Mouse (Mus musculus): ENCODE results near the gene Pdk2. TPM values are rescaled to one million over a fixed set of nuclear protein-coding genes. Genes with fewer than 3 reads are reported as not detected.

Pdk2 gene
- polyA plus RNA-seq, 1 experiment from 2014 or later: 26.4 TPM

DNA sequence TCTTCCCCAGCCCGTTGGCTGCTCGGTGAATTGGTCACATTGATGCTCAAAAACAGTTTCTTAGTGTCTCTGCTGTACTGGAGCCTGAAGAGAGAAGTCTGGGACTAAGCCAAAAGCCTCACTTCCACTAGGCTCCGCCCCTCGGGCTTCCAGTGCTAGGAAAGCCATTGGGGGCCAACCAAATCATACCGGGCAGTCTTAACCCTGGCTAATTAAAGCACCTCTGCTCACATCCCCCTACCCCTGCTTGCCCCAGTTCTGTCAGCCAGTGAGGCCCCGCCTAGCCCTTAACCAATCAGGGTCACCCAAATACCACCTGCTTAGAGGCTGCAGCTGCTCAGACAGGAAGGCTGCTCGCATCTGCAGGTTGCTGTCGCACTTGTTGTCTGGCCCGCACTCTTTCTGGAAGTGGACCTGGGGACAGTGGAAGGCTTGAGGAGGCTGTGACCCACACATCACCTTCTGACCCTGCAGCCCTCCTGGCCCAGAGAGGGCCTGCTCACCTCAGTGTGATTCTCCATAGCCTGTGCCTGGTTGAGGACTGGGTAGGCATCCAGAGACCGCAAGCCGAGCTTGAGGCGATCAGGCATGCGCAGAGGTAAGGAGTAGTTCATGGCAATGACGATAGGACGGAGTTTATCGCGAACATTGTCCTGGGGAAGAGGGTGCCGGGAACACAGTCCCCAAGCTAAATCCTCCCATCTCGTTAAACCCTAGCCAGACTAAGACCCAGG is 15.8 kb upstream of the Pdk2 start:
- H3K36me3 ChIP-seq: no peaks in the 10 kb centered on the region
- H3K9ac ChIP-seq (replicated peaks): no peak overlapping the region

DNA sequence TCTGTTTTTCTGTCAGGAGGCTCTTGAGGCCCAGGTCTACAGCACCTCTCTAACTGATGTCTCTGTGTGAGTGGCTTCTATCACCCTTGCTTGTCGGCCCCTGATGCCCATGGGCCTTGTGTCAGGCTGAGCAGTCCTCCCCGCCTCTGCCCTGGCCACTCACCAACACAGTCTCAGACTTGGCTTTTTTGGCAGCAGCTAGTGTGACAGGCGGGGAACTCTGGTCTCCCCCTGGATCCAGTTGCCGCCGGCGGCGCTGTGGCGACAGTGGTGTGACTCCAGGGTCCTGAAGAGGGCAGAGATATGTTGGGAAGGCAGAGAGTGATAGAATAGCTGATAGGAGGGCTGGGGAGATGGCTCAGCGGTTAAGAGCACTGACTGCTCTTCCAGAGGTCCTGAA is 11.9 kb upstream of the Pdk2 start:
- WGBS: 87% methylated on average over 9 of the region's 9 CpGs
- Histone ChIP-seq H3K4me1 (peaks cover 9% of the 10 kb centered on the region), H3K4me3 (no peak overlapping the region), H3K9ac (replicated peaks) (no peak overlapping the region), H3K27me3 (peaks cover 2% of the 10 kb centered on the region; the same call in 1 of the 2 replicates), H3K36me3 (no peaks in the 10 kb centered on the region), H3K27ac (replicated peaks) (no peak overlapping the region), H3K4me2 (replicated peaks) (no peak overlapping the region), H3K9me3 (no peaks in the 10 kb centered on the region)
- ATAC-seq (replicated peaks): no peak

More for the DNA sequence above, 15.8 kb upstream of the Pdk2 start:
- ATAC-seq (replicated peaks): 0 out of 2 replicates have a peak, but pooled peaks have one; percentile 41
- no peak overlapping the region for H3K27ac ChIP-seq (replicated peaks)
- H3K27me3 ChIP-seq: peaks cover 3% of the 10 kb centered on the region; the same call in 1 of the 2 replicates
- peaks cover 9% of the 10 kb centered on the region for H3K4me1 ChIP-seq
- H3K9me3 ChIP-seq: no peaks in the 10 kb centered on the region
- H3K4me2 ChIP-seq (replicated peaks): peak overlapping the region; percentile 34
- 8% methylated on average over 19 of the region's 19 CpGs for WGBS
- H3K4me3 ChIP-seq: peak overlapping the region; percentile 19

- WGBS: 57% methylated on average over 9 of the region's 9 CpGs
- Histone ChIP-seq H3K36me3 (no peaks in the 10 kb centered on the region), H3K4me3 (no peak overlapping the region), H3K4me2 (replicated peaks) (no peak overlapping the region), H3K27ac (replicated peaks) (no peak overlapping the region), H3K9ac (replicated peaks) (no peak overlapping the region), H3K4me1 (no peaks in the 10 kb centered on the region; the same call in 1 of the 2 replicates), H3K9me3 (no peaks in the 10 kb centered on the region), H3K27me3 (no peaks in the 10 kb centered on the region)
- peak; percentile 17; the same call in 1 of the 2 replicates for ATAC-seq (replicated peaks)
These were observed 6.0 kb upstream of the Pdk2 start for GRCm38 (mm10) chr11:95046980-95047680.

DNA sequence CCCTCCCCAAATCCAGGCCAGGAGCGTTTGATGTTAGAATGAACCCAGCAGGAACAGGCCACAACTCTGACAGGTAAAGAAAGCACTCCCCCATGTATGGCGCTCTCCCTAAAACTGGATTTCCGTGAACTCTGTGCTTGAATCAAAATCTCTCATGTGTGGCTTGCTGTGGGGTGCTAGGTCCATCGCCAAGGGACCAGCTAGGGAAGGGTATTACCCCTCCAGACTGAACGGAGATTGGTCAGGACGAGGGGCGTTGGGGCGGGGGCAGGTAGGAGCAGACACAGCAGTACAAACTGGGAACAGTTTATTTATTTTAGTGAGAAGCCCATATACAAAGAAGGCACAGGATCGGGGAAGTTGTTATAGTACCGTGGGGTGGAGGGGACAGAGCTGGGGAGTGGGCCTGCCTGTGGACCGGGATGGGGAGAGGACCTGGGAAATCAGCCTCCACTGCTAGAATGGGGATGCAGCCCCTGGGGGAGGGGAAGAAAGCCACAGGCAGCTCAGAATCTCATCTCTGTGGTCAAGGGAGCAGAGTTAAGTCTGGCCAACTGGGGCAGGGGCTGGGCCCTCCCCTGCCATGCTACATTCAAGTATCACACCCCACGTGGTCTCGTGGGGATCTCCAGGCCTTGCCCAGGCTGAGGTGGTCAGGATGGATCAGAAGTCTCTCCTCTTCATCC is 3.2 kb upstream of the Pdk2 start:
- Histone ChIP-seq H3K4me1 (peaks cover 19% of the 10 kb centered on the region), H3K9me3 (no peaks in the 10 kb centered on the region), H3K27me3 (no peaks in the 10 kb centered on the region), H3K4me3 (no peak overlapping the region), H3K27ac (replicated peaks) (no peak overlapping the region), H3K36me3 (no peaks in the 10 kb centered on the region), H3K9ac (replicated peaks) (no peak overlapping the region), H3K4me2 (replicated peaks) (no peak overlapping the region)
- ATAC-seq (replicated peaks): no peak
- 49% methylated on average over 13 of the region's 13 CpGs for WGBS

GRCm38 (mm10) chr11:95043608-95044007 is 2.5 kb upstream of the Pdk2 start:
- Histone ChIP-seq H3K4me2 (replicated peaks) (no peak overlapping the region), H3K4me1 (peaks cover 19% of the 10 kb centered on the region), H3K36me3 (no peaks in the 10 kb centered on the region), H3K4me3 (no peak overlapping the region), H3K27me3 (no peaks in the 10 kb centered on the region), H3K27ac (replicated peaks) (no peak overlapping the region), H3K9ac (replicated peaks) (no peak overlapping the region), H3K9me3 (no peaks in the 10 kb centered on the region)
- WGBS: 56% methylated on average over 7 of the region's 7 CpGs
- ATAC-seq (replicated peaks): no peak

- Histone ChIP-seq H3K9ac (replicated peaks) (no peak overlapping the region), H3K9me3 (no peaks in the 10 kb centered on the region), H3K4me1 (peaks cover 19% of the 10 kb centered on the region), H3K4me3 (no peak overlapping the region), H3K4me2 (replicated peaks) (no peak overlapping the region), H3K27ac (replicated peaks) (no peak overlapping the region), H3K27me3 (no peaks in the 10 kb centered on the region), H3K36me3 (no peaks in the 10 kb centered on the region)
- 90% methylated on average over 4 of the region's 4 CpGs for WGBS
- no peak for ATAC-seq (replicated peaks)
These were observed 1.9 kb upstream of the Pdk2 start for GRCm38 (mm10) chr11:95043060-95043459.

DNA sequence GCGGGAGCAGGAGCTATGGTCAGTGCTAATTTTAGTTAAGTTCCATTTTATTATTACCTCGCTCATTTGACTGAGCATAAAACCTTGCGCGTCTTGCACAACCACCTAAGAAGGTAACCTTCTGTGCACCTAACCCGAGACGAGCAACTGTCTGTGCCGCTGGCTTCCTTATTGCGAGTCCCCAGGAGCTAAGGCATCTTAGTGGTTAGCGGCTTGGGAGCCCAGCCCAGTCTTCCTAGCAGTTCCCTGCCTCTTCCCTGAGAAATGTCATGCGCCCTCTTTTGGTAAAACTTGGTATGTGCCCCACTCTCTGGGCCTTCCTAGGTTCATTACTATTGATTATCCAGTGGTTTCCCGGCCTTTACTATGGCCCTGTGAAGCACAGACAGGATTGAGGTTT is 942 bp upstream of the Pdk2 start:
- peak overlapping the region; percentile 44 for H3K27ac ChIP-seq (replicated peaks)
- peak overlapping the region; percentile 86 for H3K4me3 ChIP-seq
- H3K27me3 ChIP-seq: no peaks in the 10 kb centered on the region
- H3K4me2 ChIP-seq (replicated peaks): peak overlapping the region; percentile 91
- WGBS: 1% methylated on average over 11 of the region's 11 CpGs
- H3K36me3 ChIP-seq: no peaks in the 10 kb centered on the region
- no peaks in the 10 kb centered on the region for H3K9me3 ChIP-seq
- peak overlapping the region; percentile 26 for H3K9ac ChIP-seq (replicated peaks)
- ATAC-seq (replicated peaks): peak; percentile 23
- peaks cover 21% of the 10 kb centered on the region for H3K4me1 ChIP-seq

DNA sequence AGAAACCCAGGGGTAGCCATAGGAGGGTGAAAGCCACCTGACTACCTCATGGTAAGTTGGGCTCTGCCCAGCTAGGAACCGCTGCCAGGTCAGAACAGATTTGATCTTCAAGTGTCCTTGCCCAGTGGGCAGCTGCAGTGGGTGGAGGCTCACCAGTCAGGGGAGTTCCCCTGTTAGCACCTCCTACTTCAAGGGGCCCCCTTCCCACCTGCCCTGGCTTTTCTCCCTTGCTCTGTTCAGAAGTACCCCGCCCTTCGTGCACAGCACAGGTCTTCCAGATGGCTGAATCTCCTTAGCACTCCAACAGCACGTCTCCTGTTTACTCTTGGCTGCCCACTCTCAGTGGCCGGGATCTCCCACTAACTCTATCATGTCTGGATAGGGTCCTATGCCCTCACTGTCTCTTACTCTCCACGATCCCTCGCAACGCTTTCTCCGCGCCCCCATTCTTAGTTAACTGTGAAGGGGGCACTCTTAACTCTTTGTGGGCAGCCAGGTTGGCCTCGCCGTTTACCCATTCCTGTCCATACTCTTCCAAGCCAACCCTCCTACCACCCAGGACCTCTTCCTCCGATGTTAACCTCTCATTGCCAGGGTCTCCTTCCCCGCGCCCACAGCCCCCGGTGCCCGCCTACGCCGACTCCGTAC is 539 bp downstream of the Pdk2 start:
- Histone ChIP-seq H3K27ac (replicated peaks) (peak overlapping the region; percentile 79), H3K4me1 (peaks cover 28% of the 10 kb centered on the region), H3K36me3 (no peaks in the 10 kb centered on the region), H3K9me3 (no peaks in the 10 kb centered on the region), H3K9ac (replicated peaks) (peak overlapping the region; percentile 64), H3K4me2 (replicated peaks) (peak overlapping the region; percentile 91), H3K4me3 (peak overlapping the region; percentile 86), H3K27me3 (no peaks in the 10 kb centered on the region)
- peak; percentile 9 for ATAC-seq (replicated peaks)
- WGBS: under 1% methylated on average over 20 of the region's 20 CpGs

DNA sequence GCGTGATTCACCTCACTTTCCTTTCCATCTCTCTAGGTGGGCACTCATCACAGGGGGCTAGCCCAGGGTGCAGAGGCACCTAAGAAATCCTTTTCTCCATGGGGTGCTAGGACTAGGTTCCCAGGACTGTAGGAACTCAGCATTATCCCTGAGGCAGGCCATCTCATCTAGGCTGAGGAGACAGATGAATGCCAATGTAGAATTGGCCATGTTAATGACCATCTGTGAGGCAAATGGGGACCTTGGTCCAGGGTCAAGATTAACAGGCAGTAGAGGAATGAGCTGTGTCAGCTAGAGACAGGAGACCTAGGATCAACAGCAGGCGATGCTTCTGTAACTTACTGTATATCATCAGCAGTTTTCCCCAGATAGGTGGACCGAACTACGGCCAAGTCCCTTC is 1.4 kb downstream of the Pdk2 start:
- Histone ChIP-seq H3K4me3 (no peak overlapping the region), H3K4me1 (peaks cover 28% of the 10 kb centered on the region), H3K4me2 (replicated peaks) (peak overlapping the region; percentile 91; the same call in 1 of the 2 replicates), H3K27ac (replicated peaks) (no peak overlapping the region), H3K27me3 (no peaks in the 10 kb centered on the region), H3K9ac (replicated peaks) (no peak overlapping the region), H3K9me3 (no peaks in the 10 kb centered on the region), H3K36me3 (no peaks in the 10 kb centered on the region)
- no peak for ATAC-seq (replicated peaks)
- 88% methylated on average over 4 of the region's 4 CpGs for WGBS

DNA sequence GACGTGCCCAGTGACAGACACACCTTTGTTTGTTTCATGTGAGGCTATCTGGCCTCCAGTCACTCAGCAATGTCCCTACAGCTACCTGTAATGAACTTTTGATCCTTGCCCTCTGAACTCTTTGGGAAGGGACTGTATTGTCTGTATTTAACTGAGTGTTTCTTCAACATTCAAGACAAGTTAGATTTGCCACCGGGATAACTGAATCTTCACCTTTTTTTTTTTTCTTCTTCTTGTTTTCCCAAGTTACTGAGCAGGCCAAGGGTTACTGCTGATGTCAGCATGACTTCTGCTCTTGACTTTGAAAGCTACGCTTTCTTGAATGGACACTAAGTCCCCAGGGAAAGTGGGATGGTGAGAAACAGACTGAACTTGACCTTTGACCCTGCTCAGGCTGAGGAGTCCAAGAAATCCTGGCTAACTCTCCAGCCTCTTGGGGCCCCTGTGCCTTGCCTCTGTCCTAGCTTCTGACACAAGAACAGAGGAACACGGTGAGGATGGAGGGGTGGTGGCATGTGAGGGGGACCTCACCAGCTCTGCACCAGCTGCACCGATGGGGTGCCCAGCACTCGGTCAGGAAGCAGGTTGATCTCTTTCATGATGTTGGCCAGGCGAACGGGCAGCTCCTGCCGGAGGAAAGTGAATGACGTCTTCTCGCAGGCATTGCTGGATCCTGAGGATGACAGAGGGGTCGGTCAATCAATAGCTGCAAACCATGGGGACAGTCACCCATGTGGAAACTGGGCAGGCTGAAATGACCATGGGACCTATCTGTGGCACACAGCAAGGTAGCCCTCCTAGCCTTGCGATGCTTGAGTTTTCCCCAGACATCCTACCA is 2.1 kb downstream of the Pdk2 start:
- Histone ChIP-seq H3K9me3 (no peaks in the 10 kb centered on the region), H3K27me3 (no peaks in the 10 kb centered on the region), H3K4me2 (replicated peaks) (no peak overlapping the region), H3K4me1 (peaks cover 28% of the 10 kb centered on the region), H3K27ac (replicated peaks) (no peak overlapping the region), H3K36me3 (no peaks in the 10 kb centered on the region), H3K4me3 (no peak overlapping the region), H3K9ac (replicated peaks) (no peak overlapping the region)
- no peak for ATAC-seq (replicated peaks)
- 83% methylated on average over 13 of the region's 13 CpGs for WGBS

DNA sequence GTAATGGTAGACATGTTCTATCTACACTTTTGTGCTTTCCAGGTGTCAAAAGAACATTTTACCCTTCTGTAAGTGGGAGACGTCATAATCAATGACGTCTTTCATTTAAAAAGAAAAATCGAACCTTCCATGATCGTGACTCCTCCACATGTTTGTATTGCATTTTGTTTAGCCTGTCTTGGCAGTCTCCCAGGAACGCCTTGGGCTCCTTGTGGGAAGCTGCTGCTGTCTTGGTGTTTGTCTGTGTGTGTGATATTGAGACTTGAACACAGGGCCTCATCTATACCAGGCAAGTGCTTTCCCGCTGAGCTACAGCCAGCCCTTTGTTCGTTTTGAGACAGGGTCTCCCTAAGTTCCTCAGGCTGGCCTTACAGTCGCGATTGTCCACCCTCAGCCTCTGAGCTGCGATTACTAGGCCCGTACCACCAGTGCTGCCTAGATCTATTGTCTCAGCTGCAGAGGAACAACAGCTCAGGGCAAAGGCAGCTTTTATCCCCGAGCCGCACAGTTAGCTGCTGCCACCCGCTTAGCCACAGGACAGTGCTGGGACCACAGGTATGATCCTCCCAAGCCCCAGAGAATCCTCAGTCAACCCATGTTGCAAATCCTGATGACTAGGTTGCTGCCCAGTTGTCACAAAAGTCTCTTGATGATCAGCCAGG is 2.9 kb downstream of the Pdk2 start:
- WGBS: 60% methylated on average over 14 of the region's 14 CpGs
- no peaks in the 10 kb centered on the region for H3K9me3 ChIP-seq

More for the DNA sequence above, 2.9 kb downstream of the Pdk2 start:
- no peak overlapping the region for H3K9ac ChIP-seq (replicated peaks)
- H3K4me1 ChIP-seq: peaks cover 28% of the 10 kb centered on the region
- no peaks in the 10 kb centered on the region for H3K27me3 ChIP-seq
- no peak overlapping the region for H3K4me2 ChIP-seq (replicated peaks)
- no peaks in the 10 kb centered on the region for H3K36me3 ChIP-seq
- no peak overlapping the region for H3K27ac ChIP-seq (replicated peaks)
- no peak for ATAC-seq (replicated peaks)
- no peak overlapping the region for H3K4me3 ChIP-seq
